Mouse (Mus musculus) cerebellum, postnatal 25 days (tissue): ENCODE measurements around the gene Prap1.
A peak's percentile ranks its signal among the peaks of the same experiment; 100 is the strongest.
"Not testable (repeated sequence)": the region's sequence is repeated elsewhere in the genome, so short reads cannot be mapped to it uniquely, and the experiment has no call there.

ENCODE experiments used
- DNase-seq, 2 experiments: peaks; one replicate each; pipeline ENCODE4 v3.0.0; 2021; ENCODE audit warnings: mixed read lengths in 2 of 2

Prap1 gene

GRCm38 (mm10) chr7:140082242-140082678 is 10.9 kb upstream of the Prap1 start, which contains the start of gene Caly:
TSS of gene Caly (minus strand) at chr7:140082548.
- peak; percentile 78 to 87 for DNase-seq

GRCm38 (mm10) chr7:140090601-140091000 is 2.6 kb upstream of the Prap1 start:
- no peak for DNase-seq

- DNase-seq: no peak
Observed at GRCm38 (mm10) chr7:140094954-140095353, 1.8 kb downstream of the Prap1 start.

GRCm38 (mm10) chr7:140095556-140095955 is 2.4 kb downstream of the Prap1 start:
- DNase-seq: no peak

GRCm38 (mm10) chr7:140096055-140096454 is 2.9 kb downstream of the Prap1 start:
- DNase-seq: no peak

- DNase-seq: no peak
Observed at GRCm38 (mm10) chr7:140098466-140098865, 5.3 kb downstream of the Prap1 start.

- DNase-seq: peak in 1 of 2 experiments; percentile 44
Observed at GRCm38 (mm10) chr7:140101498-140101897, 8.3 kb downstream of the Prap1 start.

GRCm38 (mm10) chr7:140101993-140102860 is 9.0 kb downstream of the Prap1 start, which contains the start of gene Fuom:
TSS of gene Fuom (minus strand) at chr7:140102441.
- peak; percentile 85 to 89 for DNase-seq

GRCm38 (mm10) chr7:140104009-140104408 is 10.8 kb downstream of the Prap1 start:
- DNase-seq: no peak

GRCm38 (mm10) chr7:140111943-140112342 is 18.7 kb downstream of the Prap1 start:
- DNase-seq: no peak

- DNase-seq: peak in 1 of 2 experiments; percentile 36
Observed at GRCm38 (mm10) chr7:140115583-140116328, 22.6 kb downstream of the Prap1 start, which contains the start of gene Paox. TSS of gene Paox (plus strand) at chr7:140115799.

GRCm38 (mm10) chr7:140116329-140117054 is 23.3 kb downstream of the Prap1 start, which contains the start of gene Echs1:
TSS of gene Echs1 (minus strand) at chr7:140116476.
- DNase-seq: peak; percentile 86 to 92

- no peak for DNase-seq
Observed at GRCm38 (mm10) chr7:140120484-140120883, 27.3 kb downstream of the Prap1 start.

- DNase-seq: no peak
Observed at GRCm38 (mm10) chr7:140121338-140121910, 28.2 kb downstream of the Prap1 start.

- DNase-seq: no peak
Observed at GRCm38 (mm10) chr7:140122765-140123164, 29.6 kb downstream of the Prap1 start.

GRCm38 (mm10) chr7:140124382-140124781 is 31.2 kb downstream of the Prap1 start:
- no peak for DNase-seq

- DNase-seq: peak; percentile 92 to 97
Observed at GRCm38 (mm10) chr7:140125278-140126021, 32.3 kb downstream of the Prap1 start.

- DNase-seq: no peak
Observed at GRCm38 (mm10) chr7:140126022-140126350, 32.8 kb downstream of the Prap1 start.

- no peak for DNase-seq
Observed at GRCm38 (mm10) chr7:140126934-140127333, 33.7 kb downstream of the Prap1 start.

- no peak for DNase-seq
Observed at GRCm38 (mm10) chr7:140127911-140128310, 34.7 kb downstream of the Prap1 start.

GRCm38 (mm10) chr7:140132184-140132583 is 39.0 kb downstream of the Prap1 start:
- DNase-seq: not testable (repeated sequence)

- not testable (repeated sequence) for DNase-seq
Observed at GRCm38 (mm10) chr7:140134033-140134432, 40.8 kb downstream of the Prap1 start.
